15 mouse cellular contexts compared by ENCODE assay signal in genomic region chr17:30808866-30809660, GRCm38 (mm10).
DNase-seq lines count a peak whose midpoint lies in the region; ATAC-seq and TF ChIP-seq lines count a peak whose summit lies in the region.
"Had no signal": no experiment of that assay in that cellular context is flagged by ENCODE, and none has a peak within 500 bp of the region (broad histone marks: within the 10 kb centered on the region; RNA-seq: fewer than 3 reads in every experiment).

No protein-coding gene starts in this region.

- H3K27me3 ChIP-seq in heart, embryonic 16.5 days (ENCODE audit: control insufficient read depth, insufficient read depth, low read length): no peaks in the 10 kb centered on the region
- H3K27me3 ChIP-seq in hindbrain, postnatal 0 days (ENCODE audit: insufficient read depth, low read length): no peaks in the 10 kb centered on the region
- H3K27me3 ChIP-seq: embryonic facial prominence, embryonic 13.5 days had no signal

- ATAC-seq in heart, embryonic 16.5 days (replicated peaks; ENCODE audit: extremely low read depth, insufficient read depth, low FRiP score): no peak; the same call in 1 of the 2 replicates
- peak; percentile 72 for ATAC-seq in hindbrain, postnatal 0 days
- no peak for ATAC-seq in granulocyte monocyte progenitor cell, adult 5-6 weeks (replicated peaks; ENCODE audit: poor library complexity, severe bottlenecking)
- ATAC-seq: intestine, embryonic 16.5 days had no signal

- WGBS in heart, embryonic 16.5 days: 51% methylated on average over 15 of the region's 15 CpGs
- WGBS in hindbrain, postnatal 0 days: 56% methylated on average over 15 of the region's 15 CpGs

- H3K4me2 ChIP-seq in heart, embryonic 16.5 days (ENCODE audit: low read depth, low read length): peak overlapping the region; percentile 36
- H3K4me2 ChIP-seq in hindbrain, postnatal 0 days (ENCODE audit: low read depth, low read length): peak overlapping the region; percentile 25; the same call in 1 of the 2 replicates
- H3K4me2 ChIP-seq: embryonic facial prominence, embryonic 13.5 days had no signal

- H3K9me3 ChIP-seq in heart, embryonic 16.5 days (replicated peaks; ENCODE audit: control insufficient read depth, low read length): no peaks in the 10 kb centered on the region
- H3K9me3 ChIP-seq in ES-E14 (ENCODE audit: control insufficient read depth, insufficient read depth, low read depth, low read length): no peaks in the 10 kb centered on the region
- H3K9me3 ChIP-seq in hindbrain, postnatal 0 days (ENCODE audit: low read length): no peaks in the 10 kb centered on the region
- H3K9me3 ChIP-seq: embryonic facial prominence, embryonic 13.5 days had no signal

- in situ Hi-C loops in ES-E14 (cut with MboI; ENCODE audit: low sequenced_read_pairs in 2 of 2, unreplicated experiment in 2 of 2): no loop called here

- no peak overlapping the region for H3K9ac ChIP-seq in heart, embryonic 16.5 days (ENCODE audit: low read length)
- no peak overlapping the region for H3K9ac ChIP-seq in ES-E14 (ENCODE audit: insufficient read depth, low read depth, low read length, poor library complexity, severe bottlenecking)
- H3K9ac ChIP-seq in hindbrain, postnatal 0 days (replicated peaks; ENCODE audit: low read length): no peak overlapping the region
- H3K9ac ChIP-seq: embryonic facial prominence, embryonic 13.5 days had no signal

- H3K4me3 ChIP-seq in heart, embryonic 16.5 days (ENCODE audit: low read length): 0 out of 2 replicates have a peak overlapping the region, but pooled peaks have one; percentile 2
- H3K4me3 ChIP-seq in ES-E14 (ENCODE audit: insufficient read depth in 1 of 2, low read depth in 1 of 2, low read length in 2 of 2, poor library complexity in 1 of 2, severe bottlenecking in 1 of 2): no peak overlapping the region
- no peak overlapping the region for H3K4me3 ChIP-seq in hindbrain, postnatal 0 days (ENCODE audit: low read length)
- H3K4me3 ChIP-seq: embryonic facial prominence, embryonic 13.5 days; gastrocnemius, adult 2 months had no signal

- no peaks in the 10 kb centered on the region for H3K4me1 ChIP-seq in heart, embryonic 16.5 days (ENCODE audit: control insufficient read depth, insufficient read depth, low read length)
- H3K4me1 ChIP-seq in ES-E14 (ENCODE audit: control insufficient read depth in 2 of 2, insufficient read depth in 2 of 2, low read length in 2 of 2, poor library complexity in 1 of 2): no peaks in the 10 kb centered on the region
- H3K4me1 ChIP-seq in hindbrain, postnatal 0 days (ENCODE audit: insufficient read depth, low read length): peaks cover 17% of the 10 kb centered on the region

- no peaks in the 10 kb centered on the region for H3K36me3 ChIP-seq in heart, embryonic 16.5 days (ENCODE audit: control insufficient read depth, insufficient read depth)
- H3K36me3 ChIP-seq in ES-E14 (ENCODE audit: control insufficient read depth, insufficient read depth, low read length, poor library complexity, severe bottlenecking): peaks cover 15% of the 10 kb centered on the region; the same call in 1 of the 2 replicates
- no peaks in the 10 kb centered on the region for H3K36me3 ChIP-seq in hindbrain, postnatal 0 days (ENCODE audit: insufficient read depth, low read length)
- H3K36me3 ChIP-seq: embryonic facial prominence, embryonic 13.5 days had no signal

- H3K27ac ChIP-seq in heart, embryonic 16.5 days (ENCODE audit: low read length): no peak overlapping the region
- no peak overlapping the region for H3K27ac ChIP-seq in ES-E14 (ENCODE audit: insufficient read depth, low read depth, low read length, poor library complexity, severe bottlenecking)
- H3K27ac ChIP-seq in hindbrain, postnatal 0 days: no peak overlapping the region
- H3K27ac ChIP-seq: embryonic facial prominence, embryonic 13.5 days; gastrocnemius, adult 2 months had no signal

- intact Hi-C loops in heart, postnatal 36 days (cut with DNase I): no loop called here

- TF ChIP-seq CTCF in hindbrain, postnatal 0 days (IDR thresholded peaks at IDR 0.05; ENCODE audit: low read depth): peak; percentile 71

- DNase-seq in cerebellum, postnatal 25 days: peak; percentile 48 to 57
- DNase-seq in cerebellum, adult 11 months: no peak
- no peak for DNase-seq in heart, postnatal 36 days
- no peak for DNase-seq in ES-E14 (ENCODE audit: low read depth, low spot score)
- DNase-seq in hindbrain, postnatal 0 days (ENCODE audit: low spot score): peak; percentile 73
- DNase-seq in adrenal gland, postnatal 25 days: no peak
- DNase-seq: adrenal gland, postnatal 36 days; B cell, adult 2 months; gastrocnemius, adult 2 months; lung, adult 2 months; right cerebral cortex, postnatal 4 days had no signal

TF ChIP-seq in ES-E14, 5 proteins besides CTCF, POLR2A, EP300 and RAD21:
- TF ChIP-seq ZNF384 (IDR thresholded peaks at IDR 0.05; ENCODE audit: low read depth, low read length) (no peak), HCFC1 (IDR thresholded peaks at IDR 0.05; ENCODE audit: borderline replicate concordance, insufficient read depth, low read length) (no peak), CHD2 (IDR thresholded peaks at IDR 0.05; ENCODE audit: low read depth, low read length) (no peak), ZC3H11A (IDR thresholded peaks at IDR 0.05; ENCODE audit: borderline replicate concordance, low read depth, low read length) (no peak), MAFK (IDR thresholded peaks at IDR 0.05; ENCODE audit: insufficient read depth, low read depth, low read length) (peak; percentile 94)

Comparison
In these comparisons a context has a peak if more than half of its experiments do, and no peak if none do; other contexts are left out.
1. DNase-seq: peak in cerebellum, postnatal 25 days (2 of 2) and hindbrain, postnatal 0 days (single experiment); none in cerebellum, adult 11 months (single experiment), heart, postnatal 36 days (0 of 2), ES-E14 (single experiment) and adrenal gland, postnatal 25 days (single experiment).